Mouse (Mus musculus): Measurements from ENCODE around the gene Acp7. TPM values are rescaled to one million over a fixed set of nuclear protein-coding genes. Genes with fewer than 3 reads are reported as not detected.
"Not testable (repeated sequence)": the region's sequence is repeated elsewhere in the genome, so short reads cannot be mapped to it uniquely, and the experiment has no call there.

The Acp7 gene
- not detected in 2 replicates for polyA plus RNA-seq (2012; ENCODE audit: insufficient read depth, insufficient read length, missing spikeins)

GRCm38 (mm10) chr7:28631073-28631472 is at the start of gene Acp7:
Gene Acp7, minus strand, starts transcription at chr7:28631332.
- TF ChIP-seq CTCF (IDR thresholded peaks at IDR 0.05; ENCODE audit: low read depth, low read length) (no peak), POLR2A (IDR thresholded peaks at IDR 0.05; ENCODE audit: borderline replicate concordance, low read depth, low read length) (no peak)
- no peak within 1 kb of the TSS for H3K4me3 ChIP-seq (ENCODE audit: insufficient read depth, low read length)
- no peak within 1 kb of the TSS for H3K27ac ChIP-seq (ENCODE audit: insufficient read depth, low read depth, low read length)
- H3K4me1 ChIP-seq (ENCODE audit: control insufficient read depth, insufficient read depth, low read length) = no peaks in the 10 kb centered on the region

GRCm38 (mm10) chr7:28677624-28678023 is 46.5 kb upstream of the Acp7 start:
- TF ChIP-seq POLR2A (IDR thresholded peaks at IDR 0.05; ENCODE audit: borderline replicate concordance, low read depth, low read length) (no peak), CTCF (IDR thresholded peaks at IDR 0.05; ENCODE audit: low read depth, low read length) (no peak)
- Histone ChIP-seq H3K27ac (ENCODE audit: insufficient read depth, low read depth, low read length) (no peak overlapping the region), H3K4me3 (ENCODE audit: insufficient read depth, low read length) (no peak overlapping the region), H3K4me1 (ENCODE audit: control insufficient read depth, insufficient read depth, low read length) (peaks cover 6% of the 10 kb centered on the region; the same call in 1 of the 2 replicates)

GRCm38 (mm10) chr7:28676811-28677541 is 45.8 kb upstream of the Acp7 start:
- Histone ChIP-seq H3K27ac (ENCODE audit: insufficient read depth, low read depth, low read length) (no peak overlapping the region), H3K4me3 (ENCODE audit: insufficient read depth, low read length) (no peak overlapping the region), H3K4me1 (ENCODE audit: control insufficient read depth, insufficient read depth, low read length) (peaks cover 6% of the 10 kb centered on the region; the same call in 1 of the 2 replicates)
- TF ChIP-seq POLR2A (IDR thresholded peaks at IDR 0.05; ENCODE audit: borderline replicate concordance, low read depth, low read length) = no peak
- no peak for TF ChIP-seq CTCF (IDR thresholded peaks at IDR 0.05; ENCODE audit: low read depth, low read length)

- TF ChIP-seq POLR2A (IDR thresholded peaks at IDR 0.05; ENCODE audit: borderline replicate concordance, low read depth, low read length) = no peak
- TF ChIP-seq CTCF (IDR thresholded peaks at IDR 0.05; ENCODE audit: low read depth, low read length) = no peak
- Histone ChIP-seq H3K4me3 (ENCODE audit: insufficient read depth, low read length) (no peak overlapping the region), H3K4me1 (ENCODE audit: control insufficient read depth, insufficient read depth, low read length) (peaks cover 10% of the 10 kb centered on the region), H3K27ac (ENCODE audit: insufficient read depth, low read depth, low read length) (no peak overlapping the region)
Observed at GRCm38 (mm10) chr7:28675746-28676145, 44.6 kb upstream of the Acp7 start.

GRCm38 (mm10) chr7:28674994-28675393 is 43.9 kb upstream of the Acp7 start:
- Histone ChIP-seq H3K27ac (ENCODE audit: insufficient read depth, low read depth, low read length) (no peak overlapping the region), H3K4me3 (ENCODE audit: insufficient read depth, low read length) (peak overlapping the region; percentile 39), H3K4me1 (ENCODE audit: control insufficient read depth, insufficient read depth, low read length) (peaks cover 10% of the 10 kb centered on the region)
- TF ChIP-seq CTCF (IDR thresholded peaks at IDR 0.05; ENCODE audit: low read depth, low read length) = no peak
- no peak for TF ChIP-seq POLR2A (IDR thresholded peaks at IDR 0.05; ENCODE audit: borderline replicate concordance, low read depth, low read length)

- not testable (repeated sequence) for H3K27ac ChIP-seq (ENCODE audit: insufficient read depth, low read depth, low read length); H3K4me3 ChIP-seq (ENCODE audit: insufficient read depth, low read length)
Observed at GRCm38 (mm10) chr7:28672786-28673185, 41.7 kb upstream of the Acp7 start.

GRCm38 (mm10) chr7:28672276-28672675 is 41.1 kb upstream of the Acp7 start:
- TF ChIP-seq CTCF (IDR thresholded peaks at IDR 0.05; ENCODE audit: low read depth, low read length) (no peak), POLR2A (IDR thresholded peaks at IDR 0.05; ENCODE audit: borderline replicate concordance, low read depth, low read length) (no peak)
- Histone ChIP-seq H3K27ac (ENCODE audit: insufficient read depth, low read depth, low read length) (no peak overlapping the region), H3K4me3 (ENCODE audit: insufficient read depth, low read length) (no peak overlapping the region), H3K4me1 (ENCODE audit: control insufficient read depth, insufficient read depth, low read length) (peaks cover 10% of the 10 kb centered on the region)

More at GRCm38 (mm10) chr7:28672786-28673185, 41.7 kb upstream of the Acp7 start:
- not testable (repeated sequence) for H3K4me1 ChIP-seq (ENCODE audit: control insufficient read depth, insufficient read depth, low read length)

- H3K27ac ChIP-seq (ENCODE audit: insufficient read depth, low read depth, low read length) = no peak overlapping the region
- peaks cover 10% of the 10 kb centered on the region for H3K4me1 ChIP-seq (ENCODE audit: control insufficient read depth, insufficient read depth, low read length)
- no peak overlapping the region for H3K4me3 ChIP-seq (ENCODE audit: insufficient read depth, low read length)
- no peak for TF ChIP-seq CTCF (IDR thresholded peaks at IDR 0.05; ENCODE audit: low read depth, low read length)
- no peak for TF ChIP-seq POLR2A (IDR thresholded peaks at IDR 0.05; ENCODE audit: borderline replicate concordance, low read depth, low read length)
Observed at GRCm38 (mm10) chr7:28671172-28671571, 40.0 kb upstream of the Acp7 start.

GRCm38 (mm10) chr7:28665620-28666579 is 34.8 kb upstream of the Acp7 start:
- Histone ChIP-seq H3K4me3 (ENCODE audit: insufficient read depth, low read length) (peak overlapping the region; percentile 38), H3K4me1 (ENCODE audit: control insufficient read depth, insufficient read depth, low read length) (0 out of 2 replicates have a peak, but pooled peaks cover 2% of the 10 kb centered on the region), H3K27ac (ENCODE audit: insufficient read depth, low read depth, low read length) (no peak overlapping the region)
- TF ChIP-seq CTCF (IDR thresholded peaks at IDR 0.05; ENCODE audit: low read depth, low read length) (no peak), POLR2A (IDR thresholded peaks at IDR 0.05; ENCODE audit: borderline replicate concordance, low read depth, low read length) (no peak)

GRCm38 (mm10) chr7:28656430-28656829 is 25.3 kb upstream of the Acp7 start:
- H3K27ac ChIP-seq (ENCODE audit: insufficient read depth, low read depth, low read length) = no peak overlapping the region
- no peaks in the 10 kb centered on the region for H3K4me1 ChIP-seq (ENCODE audit: control insufficient read depth, insufficient read depth, low read length)
- H3K4me3 ChIP-seq (ENCODE audit: insufficient read depth, low read length) = no peak overlapping the region
- TF ChIP-seq CTCF (IDR thresholded peaks at IDR 0.05; ENCODE audit: low read depth, low read length) (no peak), POLR2A (IDR thresholded peaks at IDR 0.05; ENCODE audit: borderline replicate concordance, low read depth, low read length) (no peak)
